Mouse (Mus musculus): ENCODE results near the gene Il31. TPM values are rescaled to one million over a fixed set of nuclear protein-coding genes. Genes with fewer than 3 reads are reported as not detected.
A peak's percentile ranks its signal among the peaks of the same experiment; 100 is the strongest.

Il31 gene
- polyA plus RNA-seq, 1 experiment from 2014 or later = not detected

DNA sequence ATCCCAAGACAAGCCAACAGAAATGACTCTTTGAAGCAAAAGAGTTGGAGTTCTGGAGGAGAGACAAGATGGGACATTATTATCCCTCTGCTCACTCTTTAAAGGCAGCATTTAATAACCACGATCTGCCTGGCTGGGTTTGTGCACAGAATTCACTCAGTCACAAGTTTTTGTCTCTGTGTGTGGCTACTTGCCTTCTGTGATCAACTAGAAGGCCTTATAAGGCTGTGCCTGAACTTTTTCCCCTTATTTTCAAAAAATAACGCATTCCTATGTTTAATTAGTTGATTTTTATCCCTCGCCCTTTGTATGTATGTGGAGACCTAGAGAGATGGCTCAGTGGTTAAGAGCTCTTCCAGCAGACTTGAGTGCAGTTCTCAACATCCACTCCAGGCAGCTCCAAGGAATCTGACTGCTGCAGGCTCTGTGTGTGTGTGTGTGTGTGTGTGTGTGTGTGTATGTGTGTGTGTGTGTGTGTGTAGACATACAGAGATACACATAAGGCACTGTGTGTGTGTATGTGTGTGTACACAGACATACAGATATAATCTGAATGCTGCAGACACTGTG, 56.9 kb downstream of the Il31 start:
- no peak for ATAC-seq (ENCODE audit: low FRiP score, low TSS enrichment)
- Histone ChIP-seq H3K27ac (ENCODE audit: low read depth, low read length) (peak overlapping the region; percentile 48), H3K27me3 (ENCODE audit: control insufficient read depth, insufficient read depth, low read length) (no peaks in the 10 kb centered on the region), H3K4me2 (replicated peaks; ENCODE audit: low read depth, low read length) (no peak overlapping the region), H3K4me1 (ENCODE audit: control insufficient read depth, insufficient read depth, low read length) (peaks cover 20% of the 10 kb centered on the region; the same call in 1 of the 2 replicates), H3K9me3 (ENCODE audit: control insufficient read depth, low read length) (no peaks in the 10 kb centered on the region), H3K4me3 (ENCODE audit: low read length) (no peak overlapping the region), H3K9ac (ENCODE audit: low read depth, low read length) (no peak overlapping the region), H3K36me3 (ENCODE audit: control insufficient read depth, insufficient read depth, low read length) (no peaks in the 10 kb centered on the region)
- 69% methylated on average over 3 of the region's 3 CpGs for WGBS

DNA sequence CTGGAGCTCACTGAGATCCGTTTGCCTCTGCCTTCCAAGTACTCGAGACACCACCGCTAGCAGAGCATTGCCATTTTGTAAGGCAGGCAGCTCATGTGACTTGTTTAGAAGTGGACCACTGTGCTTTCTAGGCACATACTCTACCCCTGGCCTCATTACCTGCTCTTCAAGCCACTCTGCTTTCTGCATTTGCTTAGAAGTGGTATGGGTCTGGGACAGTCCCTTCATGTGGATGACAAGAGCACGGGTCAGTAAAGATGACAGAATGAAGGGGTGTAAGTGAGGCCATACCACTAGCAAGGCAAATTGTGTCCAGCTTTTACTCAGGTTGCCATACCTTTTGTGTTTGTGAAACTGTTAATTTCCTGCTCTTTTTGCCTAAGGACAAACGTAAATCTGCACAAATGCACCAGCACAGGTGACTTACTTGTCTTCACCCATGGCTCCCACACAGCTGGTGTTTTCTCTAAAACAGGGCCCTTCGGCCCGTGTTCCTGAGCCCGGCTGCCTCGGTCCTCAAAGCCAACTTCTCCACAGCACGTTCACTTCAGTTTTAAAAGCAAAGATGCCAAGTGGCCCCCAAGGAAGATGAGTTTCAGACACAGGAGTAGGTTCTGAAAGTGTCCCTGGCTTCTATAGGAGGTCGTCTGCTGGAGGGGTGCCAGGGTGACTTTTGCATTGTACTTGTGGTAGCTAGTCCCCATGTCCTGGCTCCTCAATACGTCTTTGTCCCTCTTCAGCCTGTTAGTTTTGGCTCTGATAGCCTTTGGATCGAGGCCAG, 57.6 kb downstream of the Il31 start:
- H3K4me1 ChIP-seq (ENCODE audit: control insufficient read depth, insufficient read depth, low read length) = peaks cover 20% of the 10 kb centered on the region; the same call in 1 of the 2 replicates
- no peak overlapping the region for H3K9ac ChIP-seq (ENCODE audit: low read depth, low read length)
- H3K9me3 ChIP-seq (ENCODE audit: control insufficient read depth, low read length) = peaks cover under 1% of the 10 kb centered on the region; the same call in 1 of the 2 replicates
- no peak overlapping the region for H3K4me2 ChIP-seq (replicated peaks; ENCODE audit: low read depth, low read length)
- no peak overlapping the region for H3K4me3 ChIP-seq (ENCODE audit: low read length)
- H3K27me3 ChIP-seq (ENCODE audit: control insufficient read depth, insufficient read depth, low read length) = no peaks in the 10 kb centered on the region
- WGBS = 75% methylated on average over 13 of the region's 13 CpGs
- no peak for ATAC-seq (ENCODE audit: low FRiP score, low TSS enrichment)
- peak overlapping the region; percentile 48; the same call in 1 of the 2 replicates for H3K27ac ChIP-seq (ENCODE audit: low read depth, low read length)
- no peaks in the 10 kb centered on the region for H3K36me3 ChIP-seq (ENCODE audit: control insufficient read depth, insufficient read depth, low read length)

Small RNA genes within 50 kb of the gene (microRNA-seq; reads per million reads assigned to microRNA genes)
- not detected for gene Mir7647

Other genes starting within 250 kb of the Il31 start
- 2.2 and 2.7 TPM in 2 replicates for gene Wdr66, start 237.4 kb downstream of the Il31 start, polyA plus RNA-seq (2014; fragmentation: Nextera tagmentation; extraction: Ambion mirVana)
- gene Bcl7a, start 145.7 kb downstream of the Il31 start, polyA plus RNA-seq (2014; fragmentation: Nextera tagmentation; extraction: Ambion mirVana) = 39.4 and 43.2 TPM in 2 replicates
- gene Mlxip, start 94.7 kb downstream of the Il31 start, polyA plus RNA-seq (2014; fragmentation: Nextera tagmentation; extraction: Ambion mirVana) = 13.4 and 26.6 TPM in 2 replicates
- not detected in 2 replicates for gene Lrrc43, start 184 bp downstream of the Il31 start, polyA plus RNA-seq (2014; fragmentation: Nextera tagmentation; extraction: Ambion mirVana)
- 1.0 TPM in 1 of 2 replicates, not detected in the other for gene B3gnt4, start 21.0 kb upstream of the Il31 start, polyA plus RNA-seq (2014; fragmentation: Nextera tagmentation; extraction: Ambion mirVana)
- gene Diablo, start 34.7 kb upstream of the Il31 start, polyA plus RNA-seq (2014; fragmentation: Nextera tagmentation; extraction: Ambion mirVana) = 113 and 118 TPM in 2 replicates
- gene Gm49027, start 36.0 kb upstream of the Il31 start, polyA plus RNA-seq (2014; fragmentation: Nextera tagmentation; extraction: Ambion mirVana) = 0.34 and 0.49 TPM in 2 replicates
- gene Vps33a, start 83.5 kb upstream of the Il31 start, polyA plus RNA-seq (2014; fragmentation: Nextera tagmentation; extraction: Ambion mirVana) = 17.1 and 34.5 TPM in 2 replicates
- 20.7 and 32.6 TPM in 2 replicates for gene Clip1, start 195.1 kb upstream of the Il31 start, polyA plus RNA-seq (2014; fragmentation: Nextera tagmentation; extraction: Ambion mirVana)
- 75.3 and 101 TPM in 2 replicates for gene Zcchc8, start 231.6 kb upstream of the Il31 start, polyA plus RNA-seq (2014; fragmentation: Nextera tagmentation; extraction: Ambion mirVana)